Mouse (Mus musculus): Measurements from ENCODE around the gene Sbf2. TPM values are rescaled to one million over a fixed set of nuclear protein-coding genes. Genes with fewer than 3 reads are reported as not detected.

The Sbf2 gene
- polyA plus RNA-seq, 1 experiment: 49.9 TPM

DNA sequence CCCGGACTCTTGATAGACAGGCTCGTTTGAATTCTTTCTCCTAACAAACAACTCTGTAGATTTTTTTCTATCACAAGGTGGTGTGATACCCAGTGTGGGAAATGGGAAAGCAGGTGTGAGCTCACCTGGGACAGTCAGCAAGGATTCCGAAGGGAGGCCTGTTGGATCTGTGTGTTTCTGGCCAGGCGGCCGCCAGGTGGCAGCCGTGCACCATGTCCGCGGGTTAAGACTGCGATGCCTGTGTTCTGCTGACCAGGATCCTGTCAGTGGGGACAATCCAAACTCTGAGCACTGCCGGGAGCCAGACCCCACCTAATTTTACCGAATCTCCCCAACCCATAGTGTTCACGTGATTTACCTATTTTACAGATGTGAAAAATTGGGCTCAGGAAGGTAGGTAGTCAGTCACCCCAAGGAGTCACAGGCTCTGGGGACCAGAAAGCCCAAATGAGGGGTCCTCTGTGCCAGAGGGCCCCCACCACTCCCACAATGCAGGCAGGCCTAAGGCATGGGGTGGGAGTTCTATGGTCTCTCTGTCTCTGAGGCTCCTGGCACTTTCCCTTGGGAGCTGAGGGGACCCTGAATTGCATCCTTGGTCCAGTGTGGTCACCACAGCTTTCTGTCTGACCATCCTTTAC lies 327.8 kb downstream of the Sbf2 start:
- Histone ChIP-seq H3K27ac (ENCODE audit: insufficient read depth, low read depth, low read length) (no peak overlapping the region), H3K4me3 (ENCODE audit: insufficient read depth, low read length) (no peak overlapping the region), H3K4me1 (ENCODE audit: control insufficient read depth, insufficient read depth, low read length) (peaks cover 34% of the 10 kb centered on the region)
- TF ChIP-seq POLR2A (IDR thresholded peaks at IDR 0.05; ENCODE audit: borderline replicate concordance, low read depth, low read length) (no peak), CTCF (IDR thresholded peaks at IDR 0.05; ENCODE audit: low read depth, low read length) (peak; percentile 98)

DNA sequence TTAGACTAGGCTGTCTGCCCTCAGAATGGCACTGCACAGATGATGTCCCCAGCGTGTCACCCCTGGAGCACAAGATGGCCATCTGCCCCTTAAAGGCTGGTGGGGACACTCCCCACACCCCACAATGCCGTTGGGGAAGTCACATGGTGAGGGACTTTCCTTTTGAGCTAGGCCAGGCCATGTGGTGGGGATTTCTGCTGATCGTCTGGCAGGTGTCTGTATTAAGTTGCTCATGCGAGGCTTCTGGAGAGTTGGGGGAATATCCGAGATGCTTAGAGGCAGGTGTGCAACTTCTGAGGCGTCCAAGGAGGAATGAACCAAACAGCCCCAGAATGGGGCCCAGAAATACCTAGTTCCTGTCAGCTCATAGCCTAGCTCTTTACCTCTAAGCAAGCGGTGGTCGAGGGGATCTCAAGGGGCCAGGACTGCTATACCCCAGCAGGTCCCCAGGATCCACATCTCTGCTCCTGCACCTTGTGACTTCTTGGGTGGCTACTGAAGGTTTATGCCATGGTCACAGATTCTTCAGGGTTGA lies 328.5 kb downstream of the Sbf2 start:
- peaks cover 38% of the 10 kb centered on the region for H3K4me1 ChIP-seq (ENCODE audit: control insufficient read depth, insufficient read depth, low read length)
- H3K27ac ChIP-seq (ENCODE audit: insufficient read depth, low read depth, low read length): no peak overlapping the region
- TF ChIP-seq CTCF (IDR thresholded peaks at IDR 0.05; ENCODE audit: low read depth, low read length) (no peak), POLR2A (IDR thresholded peaks at IDR 0.05; ENCODE audit: borderline replicate concordance, low read depth, low read length) (no peak)
- H3K4me3 ChIP-seq (ENCODE audit: insufficient read depth, low read length): no peak overlapping the region

DNA sequence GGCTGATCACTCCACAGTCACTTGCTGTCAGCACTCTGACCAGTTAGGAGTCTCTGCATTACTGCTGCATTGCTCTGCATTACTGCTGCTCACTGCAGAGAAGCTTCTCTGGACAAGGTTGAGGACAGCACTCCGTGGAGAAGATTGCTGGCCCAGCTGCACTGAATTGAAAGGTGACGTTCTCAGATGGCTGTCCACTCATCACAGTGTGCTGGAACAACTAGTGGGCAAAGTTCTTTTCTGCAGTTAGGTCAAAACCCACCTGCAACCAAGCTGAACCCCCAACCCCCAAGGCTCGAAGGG lies 328.9 kb downstream of the Sbf2 start:
- Histone ChIP-seq H3K4me1 (ENCODE audit: control insufficient read depth, insufficient read depth, low read length) (peaks cover 38% of the 10 kb centered on the region), H3K4me3 (ENCODE audit: insufficient read depth, low read length) (no peak overlapping the region), H3K27ac (ENCODE audit: insufficient read depth, low read depth, low read length) (no peak overlapping the region)
- TF ChIP-seq CTCF (IDR thresholded peaks at IDR 0.05; ENCODE audit: low read depth, low read length) (no peak), POLR2A (IDR thresholded peaks at IDR 0.05; ENCODE audit: borderline replicate concordance, low read depth, low read length) (no peak)

DNA sequence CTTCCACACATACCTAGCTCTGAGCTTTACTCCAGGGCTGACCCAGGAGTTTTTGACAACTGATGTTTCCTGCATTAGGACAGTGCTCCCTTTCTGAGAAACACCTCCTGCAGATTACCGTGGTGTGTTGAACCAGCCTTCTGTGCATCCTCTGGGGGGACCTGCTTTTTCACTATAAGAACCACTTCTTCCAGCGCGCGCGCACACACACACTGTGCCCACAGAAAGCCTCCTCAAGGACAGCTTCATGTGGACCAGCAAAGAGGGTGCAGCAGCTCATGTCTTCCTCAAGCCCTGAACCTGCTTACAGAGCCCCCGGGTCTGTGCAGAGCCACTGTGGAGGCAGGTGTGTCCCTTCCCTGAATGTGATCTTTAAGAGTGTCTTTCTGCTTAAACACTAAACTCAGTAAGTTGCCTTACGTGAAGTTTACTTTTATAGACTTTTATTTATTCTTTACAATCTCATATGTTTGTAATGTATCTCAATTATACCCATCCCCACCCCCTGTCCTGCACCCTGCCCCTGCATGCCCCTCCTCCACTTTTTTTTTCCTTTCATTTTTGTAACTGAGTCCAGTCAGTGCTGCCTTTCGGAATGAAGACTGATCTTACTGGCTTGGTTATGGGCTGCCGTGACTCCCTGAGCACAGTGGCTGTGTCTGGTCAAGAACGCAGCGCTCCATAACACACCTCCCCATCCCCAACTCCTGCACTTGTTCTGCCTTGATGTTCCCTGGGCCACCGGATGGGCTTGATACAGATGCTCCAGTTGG lies 329.5 kb downstream of the Sbf2 start:
- no peak overlapping the region for H3K4me3 ChIP-seq (ENCODE audit: insufficient read depth, low read length)
- H3K27ac ChIP-seq (ENCODE audit: insufficient read depth, low read depth, low read length): no peak overlapping the region
- peaks cover 38% of the 10 kb centered on the region for H3K4me1 ChIP-seq (ENCODE audit: control insufficient read depth, insufficient read depth, low read length)
- TF ChIP-seq CTCF (IDR thresholded peaks at IDR 0.05; ENCODE audit: low read depth, low read length): no peak
- no peak for TF ChIP-seq POLR2A (IDR thresholded peaks at IDR 0.05; ENCODE audit: borderline replicate concordance, low read depth, low read length)

DNA sequence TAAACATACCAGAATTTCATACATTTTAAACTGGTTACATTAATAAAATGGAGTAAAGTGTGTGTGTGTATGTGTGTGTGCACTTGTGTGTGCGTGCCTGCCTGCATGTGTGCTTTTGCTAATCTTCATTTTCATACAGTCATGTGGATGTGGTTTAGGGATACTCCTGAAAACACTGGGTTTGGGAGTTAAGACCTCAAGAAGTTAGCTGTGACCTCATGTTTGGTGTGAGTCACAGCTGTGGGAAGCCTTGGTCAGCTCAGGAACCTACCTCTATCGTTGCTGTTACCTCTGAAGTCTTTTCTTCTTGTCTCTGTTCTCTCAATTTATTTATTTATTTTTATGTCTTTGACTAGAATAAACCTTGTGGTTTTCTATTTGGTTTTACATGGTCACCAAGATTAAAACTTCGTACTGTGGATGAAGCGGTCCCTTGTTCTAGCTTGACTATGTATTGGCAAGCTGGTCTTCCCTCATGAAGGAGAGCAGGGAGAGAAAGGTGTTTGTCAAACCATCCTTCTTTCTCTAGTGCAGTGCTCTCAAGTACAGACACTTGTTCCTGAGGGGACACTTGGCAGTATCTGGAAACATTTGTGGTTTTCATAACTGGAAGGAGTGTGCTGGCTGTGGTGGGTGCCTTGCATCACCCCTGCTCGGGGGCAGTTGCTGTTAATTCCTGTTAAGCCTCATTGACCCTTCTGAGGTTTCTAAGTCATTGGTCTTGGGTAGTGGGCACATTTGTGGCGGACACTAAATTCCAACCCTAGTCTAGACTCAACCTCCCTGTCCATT lies 331.0 kb downstream of the Sbf2 start:
- Histone ChIP-seq H3K27ac (ENCODE audit: insufficient read depth, low read depth, low read length) (no peak overlapping the region), H3K4me3 (ENCODE audit: insufficient read depth, low read length) (no peak overlapping the region), H3K4me1 (ENCODE audit: control insufficient read depth, insufficient read depth, low read length) (peaks cover 26% of the 10 kb centered on the region)
- no peak for TF ChIP-seq CTCF (IDR thresholded peaks at IDR 0.05; ENCODE audit: low read depth, low read length)
- no peak for TF ChIP-seq POLR2A (IDR thresholded peaks at IDR 0.05; ENCODE audit: borderline replicate concordance, low read depth, low read length)

DNA sequence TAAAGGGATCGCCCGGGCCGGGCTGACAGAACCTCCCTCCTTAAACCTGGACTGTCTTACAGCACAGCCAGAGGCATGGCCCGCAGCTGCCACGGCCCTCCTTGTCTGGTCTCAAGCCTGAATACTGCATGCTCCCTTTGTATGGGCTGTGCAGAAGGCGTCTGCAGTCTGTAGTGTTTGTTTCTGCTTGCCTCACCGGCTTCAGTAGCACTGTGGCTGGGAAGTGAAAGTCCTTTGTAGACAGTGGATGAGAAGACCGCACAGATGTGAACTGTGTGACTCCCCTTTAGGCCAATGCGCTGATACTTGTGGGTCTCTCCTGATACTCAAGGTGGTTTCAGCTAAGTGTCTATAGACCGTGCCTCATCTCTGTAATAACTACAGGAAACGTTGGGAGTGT lies 331.9 kb downstream of the Sbf2 start:
- no peak overlapping the region for H3K4me3 ChIP-seq (ENCODE audit: insufficient read depth, low read length)
- TF ChIP-seq CTCF (IDR thresholded peaks at IDR 0.05; ENCODE audit: low read depth, low read length) (no peak), POLR2A (IDR thresholded peaks at IDR 0.05; ENCODE audit: borderline replicate concordance, low read depth, low read length) (no peak)
- no peak overlapping the region for H3K27ac ChIP-seq (ENCODE audit: insufficient read depth, low read depth, low read length)
- H3K4me1 ChIP-seq (ENCODE audit: control insufficient read depth, insufficient read depth, low read length): peaks cover 23% of the 10 kb centered on the region

DNA sequence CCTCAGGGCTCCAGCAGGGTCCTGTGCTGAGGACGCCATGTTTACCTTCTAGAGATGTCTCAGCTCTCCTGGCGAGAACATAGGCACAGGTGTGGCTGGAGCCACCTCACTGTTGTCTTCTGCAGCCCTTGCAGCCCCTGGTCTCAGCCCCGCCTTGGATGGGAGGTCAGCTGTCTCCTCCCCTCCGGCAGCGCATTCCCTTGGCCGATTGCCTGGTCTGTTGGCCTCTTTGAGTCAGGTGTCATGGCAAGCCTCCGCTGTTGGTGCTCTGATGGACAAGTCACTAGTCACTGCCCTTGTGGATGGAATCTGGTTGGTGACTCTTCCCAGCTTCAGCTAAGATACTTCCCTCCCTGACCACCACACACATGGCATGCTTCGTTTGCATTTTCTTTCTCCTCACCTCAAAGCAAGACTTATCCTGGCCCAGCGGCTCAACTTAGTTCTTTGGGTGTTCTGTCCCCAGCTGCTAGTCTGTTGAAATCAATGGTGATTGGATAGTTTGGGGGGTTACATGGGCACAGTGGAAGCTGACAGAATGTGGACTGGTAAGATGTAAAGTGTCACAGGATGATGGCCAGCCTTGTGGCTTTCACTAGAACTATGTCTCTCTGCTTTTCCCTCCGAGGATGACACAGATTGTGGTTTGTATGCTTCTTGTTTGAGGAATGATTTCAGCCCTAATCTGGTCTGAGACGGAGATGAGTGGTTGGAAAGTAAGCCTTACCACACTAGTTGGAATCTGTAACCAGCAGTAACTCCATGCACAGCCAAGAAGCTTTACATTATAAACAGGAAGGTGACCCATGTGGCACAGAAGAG lies 333.1 kb downstream of the Sbf2 start:
- no peak overlapping the region for H3K27ac ChIP-seq (ENCODE audit: insufficient read depth, low read depth, low read length)
- H3K4me3 ChIP-seq (ENCODE audit: insufficient read depth, low read length): no peak overlapping the region
- no peak for TF ChIP-seq CTCF (IDR thresholded peaks at IDR 0.05; ENCODE audit: low read depth, low read length)
- no peak for TF ChIP-seq POLR2A (IDR thresholded peaks at IDR 0.05; ENCODE audit: borderline replicate concordance, low read depth, low read length)
- peaks cover 20% of the 10 kb centered on the region for H3K4me1 ChIP-seq (ENCODE audit: control insufficient read depth, insufficient read depth, low read length)

DNA sequence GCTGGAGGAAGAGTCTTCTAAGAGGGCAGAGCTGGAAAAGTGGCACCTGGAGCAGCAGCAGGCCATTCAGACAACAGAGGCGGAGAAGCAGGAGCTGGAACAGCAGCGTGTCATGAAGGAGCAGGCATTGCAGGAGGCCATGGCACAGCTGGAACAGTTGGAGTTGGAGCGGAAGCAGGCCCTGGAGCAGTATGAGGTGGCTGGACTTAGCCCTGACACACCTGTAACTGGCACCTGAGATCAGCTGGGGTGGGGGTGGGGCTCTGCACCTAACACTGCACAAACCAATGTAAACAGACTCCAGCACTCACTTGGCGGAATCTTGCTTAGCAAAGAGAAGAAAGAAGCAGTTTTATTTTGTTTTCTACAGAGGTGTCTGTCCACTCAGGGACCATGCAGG lies 335.5 kb downstream of the Sbf2 start:
- H3K4me3 ChIP-seq (ENCODE audit: insufficient read depth, low read length): no peak overlapping the region
- no peak overlapping the region for H3K27ac ChIP-seq (ENCODE audit: insufficient read depth, low read depth, low read length)
- TF ChIP-seq POLR2A (IDR thresholded peaks at IDR 0.05; ENCODE audit: borderline replicate concordance, low read depth, low read length) (no peak), CTCF (IDR thresholded peaks at IDR 0.05; ENCODE audit: low read depth, low read length) (no peak)
- peaks cover 16% of the 10 kb centered on the region for H3K4me1 ChIP-seq (ENCODE audit: control insufficient read depth, insufficient read depth, low read length)

DNA sequence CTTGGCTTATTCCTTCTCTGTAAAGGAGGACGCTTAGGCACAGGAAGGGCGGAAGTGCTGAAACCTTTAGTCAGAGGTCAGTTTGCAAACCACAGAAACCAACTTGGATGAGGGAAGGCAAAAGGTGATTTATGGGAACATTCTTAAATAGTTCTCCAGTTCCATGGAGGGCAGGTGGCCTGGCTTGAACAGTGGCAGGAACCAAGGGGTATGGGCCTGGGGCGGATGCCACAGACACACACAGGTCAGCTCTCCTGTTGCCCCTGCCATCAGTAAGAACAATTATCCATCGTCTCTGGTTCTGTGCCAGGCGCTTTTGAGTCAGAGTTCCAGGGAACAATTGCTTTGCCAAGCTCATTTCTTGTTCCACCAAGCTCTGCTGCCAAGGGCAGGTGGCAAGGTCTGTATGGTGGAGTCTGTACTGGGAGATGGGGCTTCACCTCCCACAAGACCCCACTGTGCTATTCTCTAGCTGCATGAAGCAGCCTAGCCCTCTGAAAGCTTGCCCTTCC lies 336.9 kb downstream of the Sbf2 start:
- peaks cover 8% of the 10 kb centered on the region for H3K4me1 ChIP-seq (ENCODE audit: control insufficient read depth, insufficient read depth, low read length)
- H3K27ac ChIP-seq (ENCODE audit: insufficient read depth, low read depth, low read length): no peak overlapping the region
- TF ChIP-seq CTCF (IDR thresholded peaks at IDR 0.05; ENCODE audit: low read depth, low read length): no peak
- TF ChIP-seq POLR2A (IDR thresholded peaks at IDR 0.05; ENCODE audit: borderline replicate concordance, low read depth, low read length): no peak
- no peak overlapping the region for H3K4me3 ChIP-seq (ENCODE audit: insufficient read depth, low read length)
